Mouse (Mus musculus): ENCODE measurements around the gene Rhbdd3.

The Rhbdd3 gene

GRCm38 (mm10) chr11:5125713-5126112 is 27.0 kb downstream of the Rhbdd3 start:
- no peaks in the 10 kb centered on the region for H3K27me3 ChIP-seq (ENCODE audit: insufficient read depth, low read length)
- H3K9me3 ChIP-seq (ENCODE audit: low read length), result peaks cover 6% of the 10 kb centered on the region; the same call in 1 of the 2 replicates
- no peaks in the 10 kb centered on the region for H3K36me3 ChIP-seq (ENCODE audit: insufficient read depth, low read length)
- H3K4me1 ChIP-seq (replicated peaks; ENCODE audit: low read depth, low read length), result peaks cover 29% of the 10 kb centered on the region
- H3K4me3 ChIP-seq (replicated peaks; ENCODE audit: low read length), result no peak overlapping the region
- no peak for TF ChIP-seq NANOG (IDR thresholded peaks at IDR 0.05; ENCODE audit: borderline replicate concordance, low read length)
- TF ChIP-seq POU5F1 (IDR thresholded peaks at IDR 0.05; ENCODE audit: borderline replicate concordance, low read length), result no peak
- TF ChIP-seq CTCF (conservative IDR thresholded peaks at IDR 0.05; ENCODE audit: low read length), result no peak

- Histone ChIP-seq H3K9me3 (ENCODE audit: low read length) (0 out of 2 replicates have a peak, but pooled peaks cover under 1% of the 10 kb centered on the region), H3K36me3 (ENCODE audit: insufficient read depth, low read length) (no peaks in the 10 kb centered on the region), H3K27me3 (ENCODE audit: insufficient read depth, low read length) (no peaks in the 10 kb centered on the region), H3K4me1 (replicated peaks; ENCODE audit: low read depth, low read length) (peaks cover 43% of the 10 kb centered on the region), H3K4me3 (replicated peaks; ENCODE audit: low read length) (no peak overlapping the region)
- TF ChIP-seq POU5F1 (IDR thresholded peaks at IDR 0.05; ENCODE audit: borderline replicate concordance, low read length) (no peak), CTCF (conservative IDR thresholded peaks at IDR 0.05; ENCODE audit: low read length) (no peak), NANOG (IDR thresholded peaks at IDR 0.05; ENCODE audit: borderline replicate concordance, low read length) (no peak)
Observed at GRCm38 (mm10) chr11:5129035-5129480, 30.3 kb downstream of the Rhbdd3 start.

DNA sequence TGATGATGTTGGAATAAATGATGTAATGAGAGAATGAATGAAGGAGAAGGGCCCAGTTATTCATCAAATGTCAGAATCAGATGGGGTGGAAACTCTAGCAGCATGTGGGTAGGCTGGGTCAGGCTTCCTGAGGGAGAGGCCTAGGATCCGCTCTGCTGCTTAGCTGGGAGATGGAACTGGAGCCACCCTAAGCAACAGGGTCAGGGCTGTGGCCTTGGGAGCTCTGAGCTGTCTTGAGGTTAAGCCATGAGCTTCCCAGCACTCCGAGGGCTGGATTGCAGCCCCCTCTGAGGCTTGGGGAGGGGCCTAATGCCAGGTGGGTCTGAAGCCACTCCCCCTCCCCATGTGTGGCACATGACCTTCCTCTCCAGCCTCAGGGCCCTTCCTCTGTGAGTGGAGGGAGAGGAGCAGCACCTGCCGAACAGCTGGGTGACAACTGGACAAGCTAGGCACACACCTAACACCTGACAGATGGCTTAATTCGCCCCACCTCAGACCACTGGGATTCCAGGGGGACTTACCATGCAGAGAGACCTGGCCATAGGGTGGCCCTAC is 31.5 kb downstream of the Rhbdd3 start:
- Histone ChIP-seq H3K9me3 (ENCODE audit: low read length) (no peaks in the 10 kb centered on the region), H3K27me3 (ENCODE audit: insufficient read depth, low read length) (no peaks in the 10 kb centered on the region), H3K4me3 (replicated peaks; ENCODE audit: low read length) (0 out of 2 replicates have a peak overlapping the region, but pooled peaks have one; percentile 29), H3K4me1 (replicated peaks; ENCODE audit: low read depth, low read length) (peaks cover 46% of the 10 kb centered on the region), H3K36me3 (ENCODE audit: insufficient read depth, low read length) (no peaks in the 10 kb centered on the region)
- no peak for TF ChIP-seq CTCF (conservative IDR thresholded peaks at IDR 0.05; ENCODE audit: low read length)
- no peak for TF ChIP-seq POU5F1 (IDR thresholded peaks at IDR 0.05; ENCODE audit: borderline replicate concordance, low read length)
- no peak for TF ChIP-seq NANOG (IDR thresholded peaks at IDR 0.05; ENCODE audit: borderline replicate concordance, low read length)

GRCm38 (mm10) chr11:5132751-5133150 is 34.0 kb downstream of the Rhbdd3 start:
- Histone ChIP-seq H3K4me1 (replicated peaks; ENCODE audit: low read depth, low read length) (peaks cover 53% of the 10 kb centered on the region), H3K27me3 (ENCODE audit: insufficient read depth, low read length) (no peaks in the 10 kb centered on the region), H3K9me3 (ENCODE audit: low read length) (no peaks in the 10 kb centered on the region), H3K36me3 (ENCODE audit: insufficient read depth, low read length) (no peaks in the 10 kb centered on the region), H3K4me3 (replicated peaks; ENCODE audit: low read length) (no peak overlapping the region)
- TF ChIP-seq NANOG (IDR thresholded peaks at IDR 0.05; ENCODE audit: borderline replicate concordance, low read length) (no peak), POU5F1 (IDR thresholded peaks at IDR 0.05; ENCODE audit: borderline replicate concordance, low read length) (no peak), CTCF (conservative IDR thresholded peaks at IDR 0.05; ENCODE audit: low read length) (no peak)

DNA sequence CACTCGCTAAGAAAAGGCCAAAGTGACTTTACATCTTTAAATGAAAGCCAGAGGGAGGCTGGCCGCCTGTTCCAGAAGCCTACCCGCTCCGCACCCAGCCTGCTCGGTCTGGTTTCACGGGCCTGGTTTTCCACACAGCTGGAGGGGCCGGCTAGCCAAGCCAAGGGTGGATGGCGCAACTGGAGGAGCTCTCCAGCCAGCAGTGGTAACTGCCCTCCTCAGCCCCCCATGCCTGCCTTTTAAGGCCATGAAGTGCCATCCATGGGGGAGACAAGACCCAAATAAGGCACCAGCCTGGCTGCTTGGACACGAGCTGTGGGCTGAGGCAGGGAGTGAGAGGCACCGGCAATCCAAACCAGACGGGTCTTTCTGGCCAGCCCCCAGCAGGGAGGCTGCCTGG is 37.2 kb downstream of the Rhbdd3 start:
- no peaks in the 10 kb centered on the region for H3K9me3 ChIP-seq (ENCODE audit: low read length)
- H3K4me1 ChIP-seq (replicated peaks; ENCODE audit: low read depth, low read length), result peaks cover 49% of the 10 kb centered on the region
- H3K36me3 ChIP-seq (ENCODE audit: insufficient read depth, low read length), result no peaks in the 10 kb centered on the region
- H3K4me3 ChIP-seq (replicated peaks; ENCODE audit: low read length), result no peak overlapping the region
- H3K27me3 ChIP-seq (ENCODE audit: insufficient read depth, low read length), result no peaks in the 10 kb centered on the region
- TF ChIP-seq NANOG (IDR thresholded peaks at IDR 0.05; ENCODE audit: borderline replicate concordance, low read length) (no peak), CTCF (conservative IDR thresholded peaks at IDR 0.05; ENCODE audit: low read length) (no peak), POU5F1 (IDR thresholded peaks at IDR 0.05; ENCODE audit: borderline replicate concordance, low read length) (no peak)

DNA sequence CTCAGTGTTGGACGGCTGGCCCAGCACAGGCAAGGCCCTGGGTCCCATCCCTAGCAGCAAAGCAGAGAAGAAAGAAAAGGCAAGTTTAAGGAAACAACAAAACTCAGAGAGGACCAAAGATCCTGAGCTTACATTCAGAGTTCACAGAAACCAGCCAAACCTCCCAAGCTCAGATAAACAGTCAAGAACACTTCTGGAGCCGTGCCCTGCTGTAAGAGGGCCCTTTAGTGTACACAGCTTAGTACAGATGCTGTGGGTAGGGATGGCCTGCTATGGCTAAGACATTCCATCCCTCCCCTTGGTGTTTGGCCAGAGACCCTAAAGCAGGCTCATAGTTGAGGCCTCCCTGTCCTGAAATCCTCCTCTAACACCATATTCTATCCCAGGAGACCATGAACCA is 39.9 kb downstream of the Rhbdd3 start:
- no peaks in the 10 kb centered on the region for H3K9me3 ChIP-seq (ENCODE audit: low read length)
- H3K4me1 ChIP-seq (replicated peaks; ENCODE audit: low read depth, low read length), result peaks cover 48% of the 10 kb centered on the region
- no peaks in the 10 kb centered on the region for H3K36me3 ChIP-seq (ENCODE audit: insufficient read depth, low read length)
- H3K4me3 ChIP-seq (replicated peaks; ENCODE audit: low read length), result peak overlapping the region; percentile 43; the same call in 1 of the 2 replicates
- no peaks in the 10 kb centered on the region for H3K27me3 ChIP-seq (ENCODE audit: insufficient read depth, low read length)
- TF ChIP-seq POU5F1 (IDR thresholded peaks at IDR 0.05; ENCODE audit: borderline replicate concordance, low read length) (no peak), NANOG (IDR thresholded peaks at IDR 0.05; ENCODE audit: borderline replicate concordance, low read length) (no peak), CTCF (conservative IDR thresholded peaks at IDR 0.05; ENCODE audit: low read length) (no peak)

DNA sequence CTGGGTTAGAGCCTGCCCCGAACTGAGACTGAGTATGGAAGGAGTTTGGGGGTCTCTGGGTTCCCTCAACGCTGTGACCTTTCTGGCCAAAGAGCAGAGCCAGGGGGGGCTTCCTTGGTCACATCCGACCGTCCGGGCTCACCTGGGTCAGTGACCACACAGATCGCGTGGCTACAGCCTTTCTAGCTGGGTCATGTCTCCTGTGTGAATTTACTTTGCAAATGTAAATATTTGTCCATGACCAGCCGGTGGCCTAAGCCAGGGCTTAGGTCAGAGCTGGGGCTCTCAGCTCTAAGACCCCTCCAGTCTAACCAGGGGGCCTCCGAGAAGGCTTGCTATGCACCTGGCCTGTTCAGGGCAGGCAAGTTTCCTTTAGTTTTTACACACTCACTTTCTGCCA is 40.6 kb downstream of the Rhbdd3 start:
- no peaks in the 10 kb centered on the region for H3K9me3 ChIP-seq (ENCODE audit: low read length)
- TF ChIP-seq POU5F1 (IDR thresholded peaks at IDR 0.05; ENCODE audit: borderline replicate concordance, low read length) (no peak), CTCF (conservative IDR thresholded peaks at IDR 0.05; ENCODE audit: low read length) (no peak), NANOG (IDR thresholded peaks at IDR 0.05; ENCODE audit: borderline replicate concordance, low read length) (no peak)
- no peaks in the 10 kb centered on the region for H3K36me3 ChIP-seq (ENCODE audit: insufficient read depth, low read length)
- H3K4me3 ChIP-seq (replicated peaks; ENCODE audit: low read length), result peak overlapping the region; percentile 43; the same call in 1 of the 2 replicates
- H3K27me3 ChIP-seq (ENCODE audit: insufficient read depth, low read length), result no peaks in the 10 kb centered on the region
- H3K4me1 ChIP-seq (replicated peaks; ENCODE audit: low read depth, low read length), result peaks cover 56% of the 10 kb centered on the region

DNA sequence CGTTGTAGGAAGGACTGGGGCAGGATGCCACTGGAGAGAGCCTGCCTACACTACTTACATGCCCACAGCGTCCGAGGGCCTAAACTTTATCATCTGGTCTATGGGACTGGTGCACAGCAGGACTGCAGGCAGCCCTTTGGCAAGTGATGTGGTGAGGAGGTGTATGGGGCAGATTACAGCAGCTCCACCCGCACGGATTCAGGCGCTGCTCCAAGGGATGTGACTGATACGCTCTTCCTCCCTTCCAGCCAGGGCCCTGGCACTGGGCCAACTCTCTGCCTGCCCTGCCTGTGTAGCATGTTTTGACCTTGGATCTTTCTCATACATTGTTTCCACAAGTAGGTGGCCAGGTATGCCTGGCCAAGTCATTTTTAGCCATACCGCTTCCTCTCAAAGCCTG is 41.9 kb downstream of the Rhbdd3 start:
- H3K4me1 ChIP-seq (replicated peaks; ENCODE audit: low read depth, low read length), result peaks cover 54% of the 10 kb centered on the region
- TF ChIP-seq NANOG (IDR thresholded peaks at IDR 0.05; ENCODE audit: borderline replicate concordance, low read length) (no peak), CTCF (conservative IDR thresholded peaks at IDR 0.05; ENCODE audit: low read length) (no peak), POU5F1 (IDR thresholded peaks at IDR 0.05; ENCODE audit: borderline replicate concordance, low read length) (no peak)
- peak overlapping the region; percentile 49 for H3K4me3 ChIP-seq (replicated peaks; ENCODE audit: low read length)
- no peaks in the 10 kb centered on the region for H3K36me3 ChIP-seq (ENCODE audit: insufficient read depth, low read length)
- no peaks in the 10 kb centered on the region for H3K27me3 ChIP-seq (ENCODE audit: insufficient read depth, low read length)
- H3K9me3 ChIP-seq (ENCODE audit: low read length), result no peaks in the 10 kb centered on the region

- no peaks in the 10 kb centered on the region for H3K36me3 ChIP-seq (ENCODE audit: insufficient read depth, low read length)
- TF ChIP-seq CTCF (conservative IDR thresholded peaks at IDR 0.05; ENCODE audit: low read length) (no peak), NANOG (IDR thresholded peaks at IDR 0.05; ENCODE audit: borderline replicate concordance, low read length) (no peak), POU5F1 (IDR thresholded peaks at IDR 0.05; ENCODE audit: borderline replicate concordance, low read length) (no peak)
- no peaks in the 10 kb centered on the region for H3K27me3 ChIP-seq (ENCODE audit: insufficient read depth, low read length)
- peaks cover 52% of the 10 kb centered on the region for H3K4me1 ChIP-seq (replicated peaks; ENCODE audit: low read depth, low read length)
- H3K9me3 ChIP-seq (ENCODE audit: low read length), result no peaks in the 10 kb centered on the region
- no peak overlapping the region for H3K4me3 ChIP-seq (replicated peaks; ENCODE audit: low read length)
Observed at GRCm38 (mm10) chr11:5141252-5141651, 42.5 kb downstream of the Rhbdd3 start.
